Mouse (Mus musculus): ENCODE measurements around the gene Gan. TPM values are rescaled to one million over a fixed set of nuclear protein-coding genes. Genes with fewer than 3 reads are reported as not detected.
A peak's percentile ranks its signal among the peaks of the same experiment; 100 is the strongest.

The Gan gene
- polyA plus RNA-seq, 1 experiment from 2014 or later, result 3.0 TPM

DNA sequence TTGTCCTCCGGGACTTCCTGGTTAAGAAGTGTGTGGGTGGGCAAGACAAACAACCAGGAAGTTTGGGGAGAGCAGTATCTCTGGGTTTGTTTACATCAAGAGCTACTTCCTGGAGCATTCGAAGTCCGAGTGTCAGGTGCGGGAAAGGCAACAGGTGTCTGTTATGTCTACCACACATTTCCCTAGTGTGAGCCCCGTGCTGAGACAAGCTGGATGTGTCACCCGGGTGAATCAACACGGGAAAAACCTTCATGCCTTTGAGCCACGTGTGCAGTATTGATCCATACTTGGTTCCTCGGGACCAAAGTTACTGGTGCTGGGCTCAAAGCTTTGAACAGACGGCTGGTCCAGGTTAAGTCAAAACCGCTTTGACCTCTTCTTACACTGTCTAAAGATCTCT, 20.6 kb upstream of the Gan start:
- Histone ChIP-seq H3K4me3 (ENCODE audit: low read depth, low read length) (no peak overlapping the region), H3K4me1 (replicated peaks; ENCODE audit: control insufficient read depth, insufficient read depth, low read length) (peaks cover 7% of the 10 kb centered on the region), H3K27ac (ENCODE audit: low read depth) (no peak overlapping the region; the same call in 1 of the 2 replicates), H3K27me3 (replicated peaks; ENCODE audit: control insufficient read depth, insufficient read depth, low read length) (no peaks in the 10 kb centered on the region), H3K9me3 (ENCODE audit: control insufficient read depth, low read length) (0 out of 2 replicates have a peak, but pooled peaks cover 5% of the 10 kb centered on the region), H3K4me2 (ENCODE audit: low read length) (no peak overlapping the region), H3K9ac (ENCODE audit: low read length) (no peak overlapping the region), H3K36me3 (ENCODE audit: control insufficient read depth, insufficient read depth, low read length) (no peaks in the 10 kb centered on the region)
- WGBS, result 38% methylated on average over 11 of the region's 11 CpGs
- no peak for ATAC-seq (replicated peaks; ENCODE audit: low FRiP score, low TSS enrichment, low read depth)
- no peak for DNase-seq (ENCODE audit: low spot score)

DNA sequence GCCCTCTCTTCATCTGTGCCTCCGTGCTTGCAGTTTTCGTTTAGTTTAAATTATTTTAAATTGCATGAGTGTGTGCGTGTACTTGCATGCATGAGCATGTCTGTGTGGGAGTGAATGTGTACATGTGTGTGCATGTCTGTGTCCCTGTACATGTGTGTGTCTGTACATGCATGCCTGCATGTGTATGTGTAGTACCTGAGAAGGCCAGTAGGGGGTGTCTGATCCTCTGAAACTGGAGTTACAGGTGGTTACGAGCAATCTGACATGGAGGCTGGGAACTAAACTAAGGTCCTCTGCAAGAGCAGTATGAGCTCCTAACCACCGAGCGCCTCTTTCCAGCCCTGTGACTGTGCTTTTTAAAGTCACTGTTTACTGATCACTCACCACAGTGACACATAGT, 9.4 kb upstream of the Gan start:
- DNase-seq (ENCODE audit: low spot score), result no peak
- WGBS, result 92% methylated on average over 6 of the region's 6 CpGs
- H3K4me1 ChIP-seq (replicated peaks; ENCODE audit: control insufficient read depth, insufficient read depth, low read length), result no peaks in the 10 kb centered on the region

DNA sequence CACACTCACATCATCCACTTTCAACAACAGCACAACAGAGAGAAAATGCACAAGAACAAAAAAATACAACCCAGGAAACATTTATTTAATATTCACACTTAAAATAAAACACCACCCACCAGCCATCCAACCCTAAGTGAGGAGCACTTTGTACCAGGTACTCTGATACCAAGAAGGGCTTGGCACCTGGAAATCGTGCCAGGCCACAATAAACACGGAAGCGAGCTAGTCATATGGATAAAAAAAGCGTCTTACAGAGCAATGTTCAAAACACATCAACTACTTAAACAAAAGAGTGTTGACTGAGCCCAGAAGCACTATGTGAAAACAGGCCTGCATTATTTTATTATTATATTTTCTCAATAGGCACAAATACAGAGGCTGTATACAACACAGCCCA, 1.8 kb upstream of the Gan start:
- DNase-seq (ENCODE audit: low spot score), result no peak
- 91% methylated on average over 4 of the region's 4 CpGs for WGBS
- Histone ChIP-seq H3K27me3 (replicated peaks; ENCODE audit: control insufficient read depth, insufficient read depth, low read length) (no peaks in the 10 kb centered on the region), H3K9ac (ENCODE audit: low read length) (no peak overlapping the region), H3K4me3 (ENCODE audit: low read depth, low read length) (no peak overlapping the region), H3K4me2 (ENCODE audit: low read length) (peak overlapping the region; percentile 9; the same call in 1 of the 2 replicates), H3K27ac (ENCODE audit: low read depth) (no peak overlapping the region), H3K9me3 (ENCODE audit: control insufficient read depth, low read length) (no peaks in the 10 kb centered on the region), H3K4me1 (replicated peaks; ENCODE audit: control insufficient read depth, insufficient read depth, low read length) (peaks cover 16% of the 10 kb centered on the region), H3K36me3 (ENCODE audit: control insufficient read depth, insufficient read depth, low read length) (no peaks in the 10 kb centered on the region)
- no peak for ATAC-seq (replicated peaks; ENCODE audit: low FRiP score, low TSS enrichment, low read depth)

More for the DNA sequence above, 9.4 kb upstream of the Gan start:
- Histone ChIP-seq H3K4me2 (ENCODE audit: low read length) (no peak overlapping the region), H3K4me3 (ENCODE audit: low read depth, low read length) (no peak overlapping the region), H3K27me3 (replicated peaks; ENCODE audit: control insufficient read depth, insufficient read depth, low read length) (no peaks in the 10 kb centered on the region), H3K36me3 (ENCODE audit: control insufficient read depth, insufficient read depth, low read length) (no peaks in the 10 kb centered on the region), H3K9me3 (ENCODE audit: control insufficient read depth, low read length) (no peaks in the 10 kb centered on the region), H3K9ac (ENCODE audit: low read length) (no peak overlapping the region), H3K27ac (ENCODE audit: low read depth) (no peak overlapping the region)
- no peak for ATAC-seq (replicated peaks; ENCODE audit: low FRiP score, low TSS enrichment, low read depth)

DNA sequence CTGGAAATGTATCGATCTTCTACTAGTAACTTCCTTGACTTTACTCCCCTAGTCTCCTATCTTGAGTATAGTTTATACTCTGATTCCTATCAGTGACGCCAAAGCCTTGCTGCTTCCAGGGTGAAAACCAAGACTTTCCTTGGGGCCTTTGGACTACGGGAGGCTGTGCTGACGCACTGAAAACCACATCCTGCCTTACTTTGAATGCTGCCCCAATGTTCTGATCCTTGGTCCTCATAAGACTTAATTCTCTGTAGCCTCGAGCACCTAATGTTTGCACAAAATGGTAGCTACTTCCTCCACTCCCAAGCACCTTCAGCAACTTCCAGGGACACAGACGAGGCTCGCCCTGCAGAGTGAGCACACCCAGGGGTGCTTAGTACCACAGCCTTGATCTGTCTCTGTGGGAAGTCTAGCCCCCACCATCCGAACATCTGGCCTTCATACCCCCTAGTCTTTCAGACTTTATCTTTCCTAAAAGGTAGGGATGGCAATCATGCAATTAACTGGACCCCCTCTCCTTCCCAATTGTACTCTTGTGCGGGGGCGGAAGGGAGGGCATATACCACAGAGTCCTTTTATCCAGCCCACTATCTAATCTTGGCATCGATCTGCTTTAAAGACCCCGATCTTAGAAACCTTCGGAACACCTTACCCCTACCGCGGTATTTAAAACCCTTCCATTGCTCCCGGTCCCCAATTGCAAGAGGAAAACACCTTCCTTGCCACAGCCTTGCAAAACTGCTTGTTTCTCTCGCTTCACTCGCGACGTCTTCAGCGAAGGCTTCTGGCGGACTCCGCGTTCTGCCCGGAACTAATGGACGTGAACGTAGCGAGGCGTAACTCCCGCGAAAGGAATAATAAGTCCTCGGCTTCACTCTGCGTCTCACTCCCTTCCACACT, 818 bp upstream of the Gan start:
- peak overlapping the region; percentile 84 for H3K27ac ChIP-seq (ENCODE audit: low read depth)
- peak overlapping the region; percentile 80 for H3K4me2 ChIP-seq (ENCODE audit: low read length)
- H3K36me3 ChIP-seq (ENCODE audit: control insufficient read depth, insufficient read depth, low read length), result no peaks in the 10 kb centered on the region
- H3K9me3 ChIP-seq (ENCODE audit: control insufficient read depth, low read length), result no peaks in the 10 kb centered on the region
- ATAC-seq (replicated peaks; ENCODE audit: low FRiP score, low TSS enrichment, low read depth) (peak; percentile 0; the same call in 1 of the 2 replicates), DNase-seq (ENCODE audit: low spot score) (peak; percentile 57)
- 8% methylated on average over 33 of the region's 33 CpGs for WGBS
- peak overlapping the region; percentile 90 for H3K4me3 ChIP-seq (ENCODE audit: low read depth, low read length)
- H3K9ac ChIP-seq (ENCODE audit: low read length), result peak overlapping the region; percentile 84
- no peaks in the 10 kb centered on the region for H3K27me3 ChIP-seq (replicated peaks; ENCODE audit: control insufficient read depth, insufficient read depth, low read length)
- peaks cover 16% of the 10 kb centered on the region for H3K4me1 ChIP-seq (replicated peaks; ENCODE audit: control insufficient read depth, insufficient read depth, low read length)

DNA sequence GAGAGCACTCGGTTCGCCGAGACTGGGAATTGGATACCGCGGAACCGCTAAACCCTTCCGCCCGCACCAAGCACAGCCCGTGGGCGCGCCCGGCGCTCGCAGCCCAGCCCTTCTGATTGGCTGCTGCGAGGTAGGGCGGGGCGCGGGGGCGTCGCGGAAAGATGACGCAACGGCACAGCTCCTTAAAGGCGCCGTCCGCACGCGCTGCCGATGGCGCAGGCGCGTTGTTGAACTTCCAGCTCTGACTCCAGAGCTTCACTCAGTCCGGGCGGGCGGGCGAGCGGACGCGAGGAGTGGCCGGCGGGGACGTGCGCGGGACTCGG, 205 bp upstream of the Gan start:
- Histone ChIP-seq H3K4me1 (replicated peaks; ENCODE audit: control insufficient read depth, insufficient read depth, low read length) (peaks cover 16% of the 10 kb centered on the region), H3K27me3 (replicated peaks; ENCODE audit: control insufficient read depth, insufficient read depth, low read length) (no peaks in the 10 kb centered on the region), H3K9ac (ENCODE audit: low read length) (peak overlapping the region; percentile 84), H3K36me3 (ENCODE audit: control insufficient read depth, insufficient read depth, low read length) (no peaks in the 10 kb centered on the region), H3K4me3 (ENCODE audit: low read depth, low read length) (peak overlapping the region; percentile 90), H3K4me2 (ENCODE audit: low read length) (peak overlapping the region; percentile 80), H3K27ac (ENCODE audit: low read depth) (peak overlapping the region; percentile 84), H3K9me3 (ENCODE audit: control insufficient read depth, low read length) (no peaks in the 10 kb centered on the region)
- DNase-seq (ENCODE audit: low spot score) (peak; percentile 98), ATAC-seq (replicated peaks; ENCODE audit: low FRiP score, low TSS enrichment, low read depth) (peak; percentile 93)
- WGBS, result under 1% methylated on average over 44 of the region's 45 CpGs

DNA sequence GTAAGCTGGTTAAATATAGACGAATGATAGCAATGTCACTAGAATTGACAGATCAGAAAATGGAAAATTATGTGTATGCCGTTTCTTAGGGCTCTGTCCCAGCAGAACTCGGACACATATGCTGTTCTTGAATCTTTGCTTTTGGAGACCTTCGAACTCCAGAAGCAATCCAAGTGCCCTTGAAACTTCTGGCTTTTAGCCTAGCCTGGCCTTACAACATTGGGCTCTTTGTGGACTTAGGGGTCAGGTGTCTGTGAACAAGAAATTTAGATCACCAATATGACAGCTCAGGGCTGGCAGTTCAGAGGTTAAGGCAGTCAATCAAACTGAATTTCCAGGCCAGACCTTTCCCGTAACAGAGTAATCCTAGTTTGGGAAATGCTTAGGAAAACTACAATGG, 1.1 kb downstream of the Gan start:
- Histone ChIP-seq H3K4me1 (replicated peaks; ENCODE audit: control insufficient read depth, insufficient read depth, low read length) (peaks cover 16% of the 10 kb centered on the region), H3K27me3 (replicated peaks; ENCODE audit: control insufficient read depth, insufficient read depth, low read length) (no peaks in the 10 kb centered on the region), H3K36me3 (ENCODE audit: control insufficient read depth, insufficient read depth, low read length) (no peaks in the 10 kb centered on the region), H3K27ac (ENCODE audit: low read depth) (no peak overlapping the region), H3K4me3 (ENCODE audit: low read depth, low read length) (peak overlapping the region; percentile 90), H3K9ac (ENCODE audit: low read length) (peak overlapping the region; percentile 84; the same call in 1 of the 2 replicates), H3K4me2 (ENCODE audit: low read length) (peak overlapping the region; percentile 69), H3K9me3 (ENCODE audit: control insufficient read depth, low read length) (no peaks in the 10 kb centered on the region)
- no peak for DNase-seq (ENCODE audit: low spot score)
- WGBS, result 59% methylated on average over 5 of the region's 5 CpGs
- no peak for ATAC-seq (replicated peaks; ENCODE audit: low FRiP score, low TSS enrichment, low read depth)

DNA sequence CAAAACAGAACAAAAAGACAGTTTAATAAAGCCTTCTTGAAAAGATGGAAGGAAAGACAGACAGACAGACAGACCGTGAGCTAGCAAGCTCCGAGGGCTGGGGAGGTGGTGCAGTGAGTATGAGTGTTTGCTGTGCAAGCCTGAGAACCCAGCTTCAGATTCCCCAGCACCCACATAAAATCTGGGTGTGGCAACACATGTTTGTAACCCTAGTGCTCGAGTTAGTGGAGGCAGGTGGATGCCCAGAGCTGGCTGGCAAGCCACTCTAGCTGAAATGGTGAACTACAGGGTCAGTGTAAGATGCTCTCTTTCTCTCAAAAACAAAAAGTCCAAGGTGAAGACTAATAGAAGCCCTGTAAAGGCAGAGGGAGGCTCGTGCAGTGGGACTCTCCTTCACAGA, 7.0 kb downstream of the Gan start:
- Histone ChIP-seq H3K9ac (ENCODE audit: low read length) (no peak overlapping the region), H3K27me3 (replicated peaks; ENCODE audit: control insufficient read depth, insufficient read depth, low read length) (no peaks in the 10 kb centered on the region), H3K4me2 (ENCODE audit: low read length) (no peak overlapping the region), H3K4me1 (replicated peaks; ENCODE audit: control insufficient read depth, insufficient read depth, low read length) (no peaks in the 10 kb centered on the region), H3K4me3 (ENCODE audit: low read depth, low read length) (no peak overlapping the region), H3K9me3 (ENCODE audit: control insufficient read depth, low read length) (no peaks in the 10 kb centered on the region), H3K27ac (ENCODE audit: low read depth) (no peak overlapping the region), H3K36me3 (ENCODE audit: control insufficient read depth, insufficient read depth, low read length) (peaks cover 3% of the 10 kb centered on the region; the same call in 1 of the 2 replicates)
- 86% methylated on average over 4 of the region's 4 CpGs for WGBS
- no peak for DNase-seq (ENCODE audit: low spot score)
- no peak for ATAC-seq (replicated peaks; ENCODE audit: low FRiP score, low TSS enrichment, low read depth)

DNA sequence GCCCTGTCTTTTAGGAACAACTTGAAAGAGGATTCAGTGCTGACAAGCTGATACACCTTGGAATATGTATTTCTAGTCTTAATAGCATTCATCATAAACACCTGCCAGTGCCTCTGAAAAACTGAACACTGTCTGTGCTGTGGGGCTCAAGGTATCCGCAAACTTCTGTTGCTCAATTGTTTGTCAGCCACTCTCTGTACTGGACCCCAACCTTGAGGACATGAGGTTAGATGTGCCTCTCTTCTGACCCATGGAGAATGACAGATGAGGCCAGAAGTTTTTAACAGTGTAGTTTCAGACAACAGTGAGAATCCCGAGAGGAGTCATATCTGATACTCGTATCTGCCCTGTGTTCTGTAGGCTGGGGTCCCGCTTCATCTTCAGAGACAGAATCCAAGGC, 7.6 kb downstream of the Gan start:
- no peak overlapping the region for H3K4me3 ChIP-seq (ENCODE audit: low read depth, low read length)
- no peak overlapping the region for H3K27ac ChIP-seq (ENCODE audit: low read depth)
- no peak overlapping the region for H3K4me2 ChIP-seq (ENCODE audit: low read length)
- no peaks in the 10 kb centered on the region for H3K9me3 ChIP-seq (ENCODE audit: control insufficient read depth, low read length)
- ATAC-seq (replicated peaks; ENCODE audit: low FRiP score, low TSS enrichment, low read depth) (no peak), DNase-seq (ENCODE audit: low spot score) (no peak)
- H3K9ac ChIP-seq (ENCODE audit: low read length), result no peak overlapping the region
- WGBS, result 91% methylated on average over 4 of the region's 4 CpGs
- H3K36me3 ChIP-seq (ENCODE audit: control insufficient read depth, insufficient read depth, low read length), result peaks cover 3% of the 10 kb centered on the region; the same call in 1 of the 2 replicates
- H3K27me3 ChIP-seq (replicated peaks; ENCODE audit: control insufficient read depth, insufficient read depth, low read length), result no peaks in the 10 kb centered on the region
- H3K4me1 ChIP-seq (replicated peaks; ENCODE audit: control insufficient read depth, insufficient read depth, low read length), result no peaks in the 10 kb centered on the region

DNA sequence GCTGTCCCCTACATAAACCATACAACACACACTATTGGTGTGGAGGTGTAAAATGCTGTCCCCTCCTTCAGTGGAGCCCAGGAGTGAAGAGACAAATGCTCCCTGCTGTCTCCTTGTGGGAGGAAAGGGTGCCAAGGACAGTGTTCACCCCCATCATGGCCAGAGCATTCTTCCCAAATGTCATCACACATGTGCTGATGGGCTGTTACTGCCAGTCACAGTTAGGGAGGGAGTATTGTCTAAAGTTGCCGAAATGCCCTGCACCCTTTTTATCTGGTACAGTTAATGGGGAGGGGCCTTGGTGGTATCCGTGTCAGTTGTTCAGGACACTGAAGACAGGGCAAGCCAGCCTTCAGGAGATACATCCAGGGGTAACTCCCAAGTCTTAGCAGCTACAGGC, 8.6 kb downstream of the Gan start:
- no peak overlapping the region for H3K27ac ChIP-seq (ENCODE audit: low read depth)
- H3K4me3 ChIP-seq (ENCODE audit: low read depth, low read length), result no peak overlapping the region
- H3K27me3 ChIP-seq (replicated peaks; ENCODE audit: control insufficient read depth, insufficient read depth, low read length), result no peaks in the 10 kb centered on the region
- peaks cover 3% of the 10 kb centered on the region; the same call in 1 of the 2 replicates for H3K36me3 ChIP-seq (ENCODE audit: control insufficient read depth, insufficient read depth, low read length)
- no peaks in the 10 kb centered on the region for H3K4me1 ChIP-seq (replicated peaks; ENCODE audit: control insufficient read depth, insufficient read depth, low read length)
- no peak overlapping the region for H3K4me2 ChIP-seq (ENCODE audit: low read length)
- DNase-seq (ENCODE audit: low spot score), result no peak
- H3K9me3 ChIP-seq (ENCODE audit: control insufficient read depth, low read length), result no peaks in the 10 kb centered on the region
- 85% methylated on average over 2 of the region's 2 CpGs for WGBS
- ATAC-seq (replicated peaks; ENCODE audit: low FRiP score, low TSS enrichment, low read depth), result no peak
- no peak overlapping the region for H3K9ac ChIP-seq (ENCODE audit: low read length)
